Mouse (Mus musculus) heart, embryonic 11.5 days (tissue): ENCODE measurements at regions not wholly inside any gene's neighbourhood (a gene's known extent, or its start where the extent isn't known, plus 50 kb on each side); places are given as distances from the start of the nearest gene placed in this dataset.

Experiments used
- ATAC-seq: fragments of 200-750 bp; cut with Nextera tagmentation; replicated peaks from 2 replicates; pipeline ENCODE4 v1.8.0; 2017; ENCODE audit warnings: moderate library complexity; ENCODE audit not compliant: insufficient number of reproducible peaks, low FRiP score, low TSS enrichment
- H3K27ac ChIP-seq: fragments of 300-500 bp; sonication (generic); 2 replicates; pipeline ENCODE4 v1.5.1; 2014; ENCODE audit warnings: mild to moderate bottlenecking, low read depth, low read length
- H3K27me3 ChIP-seq: fragments of 300-500 bp; sonication (generic); 2 replicates; pipeline ENCODE4 v1.6.1; 2014; ENCODE audit warnings: mild to moderate bottlenecking, low read length, mixed read lengths; ENCODE audit not compliant: control insufficient read depth, insufficient read depth
- H3K36me3 ChIP-seq: fragments of 300-500 bp; sonication (generic); 2 replicates; pipeline ENCODE4 v1.6.1; 2014; ENCODE audit warnings: mild to moderate bottlenecking, low read length, moderate library complexity, mixed read lengths; ENCODE audit not compliant: control insufficient read depth, insufficient read depth
- H3K4me1 ChIP-seq: fragments of 300-500 bp; sonication (generic); 2 replicates; pipeline ENCODE4 v1.6.1; 2014; ENCODE audit warnings: low read length; ENCODE audit not compliant: control insufficient read depth, insufficient read depth
- H3K4me2 ChIP-seq: fragments of 300-500 bp; sonication (generic); 2 replicates; pipeline ENCODE4 v1.6.1; 2014; ENCODE audit warnings: mild to moderate bottlenecking, moderate library complexity
- H3K4me3 ChIP-seq: fragments of 300-500 bp; sonication (generic); 2 replicates; pipeline ENCODE4 v1.5.1; 2014; ENCODE audit warnings: low read depth, low read length
- H3K9ac ChIP-seq: fragments of 300-500 bp; sonication (generic); 2 replicates; pipeline ENCODE4 v1.6.1; 2014; ENCODE audit warnings: mild to moderate bottlenecking, low read depth, low read length, moderate library complexity
- H3K9me3 ChIP-seq: fragments of 300-500 bp; sonication (generic); replicated peaks from 2 replicates; pipeline ENCODE4 v1.6.1; 2016; ENCODE audit warnings: low read length; ENCODE audit not compliant: control insufficient read depth
- WGBS: fragments of 180-500 bp; shearing (Covaris S2); extraction: QIAGEN DNeasy Blood & Tissue Kit; methylation state at CpG from one replicate; pipeline ENCODE4 v1.1.7; 2014; ENCODE audit not compliant: insufficient replicate concordance; 5-methylcytosine and 5-hydroxymethylcytosine counted together

DNA sequence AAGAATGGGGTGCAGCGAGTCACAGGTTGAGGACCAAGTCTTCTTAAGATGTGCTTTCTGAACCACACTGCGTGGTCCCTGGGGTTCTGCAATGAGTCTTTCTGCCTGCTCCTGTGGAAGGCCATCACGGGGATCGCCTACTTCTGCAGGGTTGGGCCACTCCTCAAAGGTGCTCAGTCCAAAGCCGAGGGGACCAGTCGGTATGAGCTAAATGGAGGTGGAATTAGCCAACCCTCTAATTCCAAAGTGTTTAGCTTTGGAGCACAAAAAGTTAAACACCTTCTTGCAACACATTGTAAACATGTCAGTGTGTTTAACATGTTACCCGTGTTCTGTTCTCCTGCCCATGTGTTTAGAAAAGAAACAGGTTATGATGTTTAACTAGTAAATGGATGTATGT lies 225.1 kb downstream of the Srbd1 start:
- H3K36me3 ChIP-seq, result no peaks in the 10 kb centered on the region
- no peaks in the 10 kb centered on the region for H3K9me3 ChIP-seq
- H3K27me3 ChIP-seq, result peaks cover 20% of the 10 kb centered on the region
- WGBS, result 75% methylated on average over 7 of the region's 7 CpGs
- ATAC-seq, result no peak
- H3K27ac ChIP-seq, result no peak overlapping the region
- H3K4me1 ChIP-seq, result no peaks in the 10 kb centered on the region
- no peak overlapping the region for H3K9ac ChIP-seq
- H3K4me2 ChIP-seq, result no peak overlapping the region
- no peak overlapping the region for H3K4me3 ChIP-seq

- Histone ChIP-seq H3K36me3 (no peaks in the 10 kb centered on the region), H3K27ac (no peak overlapping the region), H3K4me1 (no peaks in the 10 kb centered on the region), H3K27me3 (peaks cover 16% of the 10 kb centered on the region), H3K9me3 (no peaks in the 10 kb centered on the region; the same call in 1 of the 2 replicates), H3K4me2 (no peak overlapping the region), H3K4me3 (no peak overlapping the region), H3K9ac (no peak overlapping the region)
- ATAC-seq, result no peak
- WGBS, result 82% methylated on average over 3 of the region's 3 CpGs
Observed at GRCm38 (mm10) chr17:85915870-85916269, 227.8 kb upstream of the Six2 start.

DNA sequence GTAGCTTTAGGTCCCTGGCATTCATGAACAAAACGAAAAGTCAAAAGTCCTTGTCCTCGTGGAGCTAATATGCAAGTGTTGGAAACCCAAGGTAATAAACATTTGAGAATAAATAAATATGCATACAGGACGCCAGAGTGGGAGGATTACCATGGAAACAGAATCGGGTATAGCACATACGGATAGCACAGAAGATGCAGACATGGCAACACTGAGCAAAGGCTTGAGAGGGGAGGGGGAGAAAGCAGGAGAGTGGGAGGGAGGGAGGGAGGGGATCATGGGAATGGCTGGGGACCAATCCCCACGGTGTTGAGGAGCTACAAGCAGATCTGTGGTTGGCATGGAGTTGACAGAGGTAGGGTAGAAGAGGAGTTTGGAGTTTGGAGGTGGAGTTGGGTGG lies 226.0 kb upstream of the Six2 start:
- no peak overlapping the region for H3K4me3 ChIP-seq
- peaks cover 6% of the 10 kb centered on the region; the same call in 1 of the 2 replicates for H3K27me3 ChIP-seq
- no peak overlapping the region for H3K9ac ChIP-seq
- 70% methylated on average over 6 of the region's 6 CpGs for WGBS
- no peaks in the 10 kb centered on the region for H3K36me3 ChIP-seq
- no peak for ATAC-seq
- no peaks in the 10 kb centered on the region; the same call in 1 of the 2 replicates for H3K9me3 ChIP-seq
- no peaks in the 10 kb centered on the region for H3K4me1 ChIP-seq
- H3K27ac ChIP-seq, result no peak overlapping the region
- H3K4me2 ChIP-seq, result no peak overlapping the region

GRCm38 (mm10) chr17:85908709-85909108 lies 220.6 kb upstream of the Six2 start:
- Histone ChIP-seq H3K9ac (no peak overlapping the region), H3K27ac (no peak overlapping the region), H3K4me1 (no peaks in the 10 kb centered on the region), H3K9me3 (no peaks in the 10 kb centered on the region; the same call in 1 of the 2 replicates), H3K27me3 (no peaks in the 10 kb centered on the region), H3K4me2 (no peak overlapping the region), H3K4me3 (no peak overlapping the region), H3K36me3 (no peaks in the 10 kb centered on the region)
- no peak for ATAC-seq
- 85% methylated on average over 3 of the region's 3 CpGs for WGBS

GRCm38 (mm10) chr17:85906597-85907187 lies 218.6 kb upstream of the Six2 start:
- no peaks in the 10 kb centered on the region for H3K36me3 ChIP-seq
- WGBS, result 78% methylated on average over 4 of the region's 4 CpGs
- no peaks in the 10 kb centered on the region for H3K27me3 ChIP-seq
- no peak overlapping the region for H3K9ac ChIP-seq
- H3K4me2 ChIP-seq, result no peak overlapping the region
- H3K4me1 ChIP-seq, result no peaks in the 10 kb centered on the region
- H3K27ac ChIP-seq, result no peak overlapping the region
- H3K4me3 ChIP-seq, result no peak overlapping the region
- H3K9me3 ChIP-seq, result no peaks in the 10 kb centered on the region
- ATAC-seq, result no peak

- WGBS, result 57% methylated on average over 2 of the region's 2 CpGs
- H3K9ac ChIP-seq, result no peak overlapping the region
- H3K4me1 ChIP-seq, result no peaks in the 10 kb centered on the region
- ATAC-seq, result no peak
- no peak overlapping the region for H3K4me2 ChIP-seq
- H3K9me3 ChIP-seq, result no peaks in the 10 kb centered on the region
- H3K27me3 ChIP-seq, result no peaks in the 10 kb centered on the region
- no peaks in the 10 kb centered on the region for H3K36me3 ChIP-seq
- no peak overlapping the region for H3K4me3 ChIP-seq
- no peak overlapping the region for H3K27ac ChIP-seq
Observed at GRCm38 (mm10) chr17:85902575-85902974, 214.5 kb upstream of the Six2 start.

DNA sequence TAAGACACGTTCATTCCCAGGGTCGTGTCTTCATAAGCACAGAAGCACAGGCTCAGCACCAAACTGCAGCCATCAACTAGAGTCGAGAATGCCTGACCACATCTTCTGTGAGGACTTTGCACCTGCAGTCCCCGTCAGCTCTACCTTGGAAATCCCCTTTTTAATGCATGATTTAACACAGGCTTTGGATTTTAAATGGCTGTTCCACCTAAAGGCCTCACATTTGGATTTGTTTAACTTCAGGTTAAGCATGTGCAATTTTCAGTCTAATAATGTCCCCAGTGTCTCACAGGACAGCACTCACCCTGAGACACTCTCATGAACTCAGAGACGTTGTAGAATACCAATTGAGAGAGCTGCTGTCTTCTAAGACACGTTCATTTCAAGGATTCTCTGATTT lies 211.0 kb upstream of the Six2 start:
- 80% methylated on average over 6 of the region's 6 CpGs for WGBS
- Histone ChIP-seq H3K36me3 (no peaks in the 10 kb centered on the region), H3K4me2 (no peak overlapping the region), H3K9ac (no peak overlapping the region), H3K4me1 (no peaks in the 10 kb centered on the region), H3K27me3 (no peaks in the 10 kb centered on the region), H3K9me3 (no peaks in the 10 kb centered on the region), H3K27ac (no peak overlapping the region), H3K4me3 (no peak overlapping the region)
- no peak for ATAC-seq

GRCm38 (mm10) chr17:85895978-85896377 lies 207.9 kb upstream of the Six2 start:
- Histone ChIP-seq H3K4me1 (no peaks in the 10 kb centered on the region), H3K4me2 (no peak overlapping the region), H3K9ac (no peak overlapping the region), H3K4me3 (no peak overlapping the region), H3K9me3 (no peaks in the 10 kb centered on the region), H3K36me3 (no peaks in the 10 kb centered on the region), H3K27ac (no peak overlapping the region), H3K27me3 (no peaks in the 10 kb centered on the region)
- WGBS, result 81% methylated on average over 5 of the region's 5 CpGs
- ATAC-seq, result no peak

- Histone ChIP-seq H3K9ac (no peak overlapping the region), H3K27ac (no peak overlapping the region), H3K36me3 (no peaks in the 10 kb centered on the region), H3K4me1 (no peaks in the 10 kb centered on the region), H3K4me3 (no peak overlapping the region), H3K4me2 (no peak overlapping the region), H3K9me3 (no peaks in the 10 kb centered on the region), H3K27me3 (peaks cover 4% of the 10 kb centered on the region; the same call in 1 of the 2 replicates)
- ATAC-seq, result no peak
- WGBS, result 37% methylated on average over 2 of the region's 2 CpGs
Observed at GRCm38 (mm10) chr17:85891243-85891642, 203.2 kb upstream of the Six2 start.
